Mouse (Mus musculus): ENCODE results near the gene Armh4.

DNA sequence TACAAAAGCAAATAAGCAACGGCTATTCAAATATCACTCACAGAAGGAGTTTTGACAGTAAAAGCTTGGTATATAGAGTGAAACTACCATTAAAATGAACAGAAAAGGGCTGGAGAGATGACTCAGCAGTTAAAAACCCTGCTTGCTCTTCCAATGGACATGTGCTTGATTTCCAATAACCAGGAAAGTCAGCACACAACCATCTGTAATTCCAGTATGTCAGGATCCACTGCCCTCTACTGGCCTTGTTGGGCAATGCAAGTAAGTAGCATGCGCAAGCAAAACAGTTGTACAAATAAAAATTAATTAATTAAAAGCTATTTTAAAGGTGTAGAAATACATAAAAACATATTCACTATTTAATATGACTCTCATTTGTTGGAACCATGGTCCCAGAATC, 2.6 kb upstream of the Armh4 start:
- no peak for TF ChIP-seq POLR2A (IDR thresholded peaks at IDR 0.05; ENCODE audit: low read depth, low read length)
- TF ChIP-seq CTCF (conservative IDR thresholded peaks at IDR 0.05; ENCODE audit: insufficient read depth, insufficient read length, low read depth, low read length), result peak; percentile 56

Data from kidney, adult 2 months (tissue).